Mouse (Mus musculus) thymus, adult 2 months (tissue): Measurements from ENCODE around the gene Arfip2. TPM values are rescaled to one million over a fixed set of nuclear protein-coding genes. Genes with fewer than 3 reads are reported as not detected.

Source experiments
- DNase-seq: peaks from one replicate; pipeline ENCODE4 v3.0.0; 2021
- H3K27ac ChIP-seq: fragments of 200-500 bp; 2 replicates; pipeline ENCODE4 v1.5.1; 2012; ENCODE audit warnings: low read length, control low read depth; ENCODE audit not compliant: control insufficient read depth, insufficient read depth
- H3K27me3 ChIP-seq: fragments of 200-500 bp; 2 replicates; pipeline ENCODE4 v1.6.1; 2012; ENCODE audit warnings: mild to moderate bottlenecking, low read length, moderate library complexity, mixed read lengths; ENCODE audit not compliant: control insufficient read depth, insufficient read depth
- H3K36me3 ChIP-seq: fragments of 200-500 bp; 2 replicates; pipeline ENCODE4 v1.6.1; 2012; ENCODE audit warnings: mild to moderate bottlenecking, low read length, moderate library complexity; ENCODE audit not compliant: control insufficient read depth, insufficient read depth
- H3K4me1 ChIP-seq: fragments of 200-500 bp; replicated peaks from 2 replicates; pipeline ENCODE4 v1.6.1; 2012; ENCODE audit warnings: low read length; ENCODE audit not compliant: control insufficient read depth, insufficient read depth
- H3K4me3 ChIP-seq: fragments of 200-500 bp; 2 replicates; pipeline ENCODE4 v1.5.1; 2012; ENCODE audit warnings: mild to moderate bottlenecking, low read length, control low read depth, moderate library complexity; ENCODE audit not compliant: control insufficient read depth, insufficient read depth
- CTCF ChIP-seq: fragments of 200-500 bp; IDR thresholded peaks from 2 replicates; pipeline ENCODE4 v1.5.1; 2012; ENCODE audit warnings: mild to moderate bottlenecking, control low read depth, low read length, moderate library complexity, borderline replicate concordance; ENCODE audit not compliant: control insufficient read depth, poor library complexity, insufficient read depth; ENCODE audit errors: extremely low read depth
- POLR2A ChIP-seq: fragments of 200-500 bp; IDR thresholded peaks from 2 replicates; pipeline ENCODE4 v1.6.1; 2012; ENCODE audit warnings: mild to moderate bottlenecking, low read length, control low read depth, moderate library complexity; ENCODE audit not compliant: control insufficient read depth, poor library complexity, insufficient read depth; ENCODE audit errors: extremely low read depth
- WGBS: fragments of 180-500 bp; shearing (Covaris S2); methylation state at CpG from one replicate; pipeline ENCODE4 v1.1.7; 2018; 5-methylcytosine and 5-hydroxymethylcytosine counted together
- polyA plus RNA-seq: library from polyadenylated mRNA; depleted of rRNA; stranded (reverse); fragments of >200 nt; gene quantifications from 2 replicates; pipeline ENCODE4 v1.2.3, GENCODE M21; 2012

The Arfip2 gene
- polyA plus RNA-seq, 1 experiment: 53.6 TPM

DNA sequence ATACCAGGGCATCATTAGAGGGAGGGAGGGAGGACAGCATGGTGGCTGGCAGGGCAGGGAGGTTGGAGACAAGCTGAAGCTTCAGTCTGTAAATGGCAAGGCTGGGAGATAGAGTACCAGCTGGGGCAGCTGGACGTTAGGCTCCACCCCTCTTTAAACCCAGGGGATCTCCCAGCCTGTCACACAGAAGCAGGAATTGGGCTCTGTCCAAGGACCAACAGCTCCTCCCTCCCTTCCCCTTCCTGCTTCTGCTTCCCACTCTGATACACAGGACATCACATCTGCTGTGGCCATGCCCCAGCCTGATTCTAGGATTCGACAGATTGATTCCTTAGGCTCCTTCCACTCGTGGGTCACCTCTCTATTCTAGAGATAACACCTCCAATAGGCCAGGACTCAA, 11.6 kb downstream of the Arfip2 start:
- 39% methylated on average over 3 of the region's 3 CpGs for WGBS
- TF ChIP-seq CTCF (no peak), POLR2A (no peak)

DNA sequence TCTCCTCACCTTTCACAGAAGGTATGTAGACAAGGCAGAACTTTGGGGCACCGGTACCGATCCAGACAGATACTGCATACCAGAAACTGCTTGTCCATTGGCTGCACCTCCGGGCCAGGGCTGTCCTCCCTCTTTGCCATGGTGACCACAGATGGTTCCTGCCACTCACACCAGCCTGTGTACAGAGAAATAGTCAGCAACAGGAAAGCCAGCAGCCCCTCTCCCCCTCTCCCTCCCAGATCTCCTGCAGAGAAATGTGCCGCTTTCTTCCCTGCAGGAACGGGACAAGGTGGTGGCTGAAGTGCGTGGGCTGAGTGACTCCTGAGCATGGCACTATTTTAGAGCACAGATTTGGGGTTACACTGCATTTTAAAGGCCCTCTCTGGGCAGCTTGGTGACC, 14.8 kb downstream of the Arfip2 start:
- no peaks in the 10 kb centered on the region for H3K27me3 ChIP-seq
- WGBS: 93% methylated on average over 6 of the region's 6 CpGs
- DNase-seq: no peak
- no peak overlapping the region for H3K27ac ChIP-seq
- no peak for TF ChIP-seq CTCF
- no peaks in the 10 kb centered on the region for H3K36me3 ChIP-seq
- no peaks in the 10 kb centered on the region for H3K4me1 ChIP-seq
- no peak overlapping the region for H3K4me3 ChIP-seq

More for the DNA sequence above, 11.6 kb downstream of the Arfip2 start:
- Histone ChIP-seq H3K4me1 (0 out of 2 replicates have a peak, but pooled peaks cover 1% of the 10 kb centered on the region), H3K36me3 (no peaks in the 10 kb centered on the region), H3K27ac (no peak overlapping the region), H3K4me3 (no peak overlapping the region), H3K27me3 (no peaks in the 10 kb centered on the region; the same call in 1 of the 2 replicates)
- no peak for DNase-seq

DNA sequence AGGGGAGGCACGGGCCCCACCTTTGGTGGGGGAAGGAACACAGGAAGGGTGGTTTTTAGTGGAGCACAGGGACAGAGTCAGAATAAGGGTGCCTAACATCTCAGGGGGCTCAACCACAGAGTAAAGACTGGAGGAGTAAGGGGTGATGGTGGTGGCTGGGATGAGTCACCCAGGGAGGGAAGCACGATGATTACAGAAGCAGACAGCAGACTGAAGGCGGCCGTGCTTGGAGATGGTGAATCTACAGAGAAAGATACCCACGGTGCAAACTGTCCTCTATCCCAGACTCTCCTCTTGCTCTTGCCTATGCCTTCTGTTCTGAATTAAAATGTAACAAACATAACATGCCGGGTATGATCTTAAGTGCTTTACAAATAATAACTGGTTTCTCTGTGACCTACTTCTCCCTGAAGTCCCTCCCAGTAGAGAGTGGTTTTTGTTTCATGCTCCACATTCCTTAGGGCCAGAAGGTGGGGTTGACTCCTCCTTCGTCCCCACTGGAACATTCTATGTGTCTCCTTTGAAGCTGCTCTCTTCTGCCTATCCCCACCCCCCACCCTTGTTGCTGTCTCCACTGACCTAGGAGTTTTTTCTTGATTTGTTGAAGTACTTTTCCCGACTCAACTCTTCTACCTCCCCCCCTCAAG, 18.4 kb downstream of the Arfip2 start:
- no peak for DNase-seq
- no peak overlapping the region for H3K4me3 ChIP-seq
- TF ChIP-seq CTCF (no peak), POLR2A (no peak)
- H3K4me1 ChIP-seq: no peaks in the 10 kb centered on the region
- H3K27me3 ChIP-seq: no peaks in the 10 kb centered on the region
- H3K36me3 ChIP-seq: no peaks in the 10 kb centered on the region
- WGBS: 91% methylated on average over 8 of the region's 8 CpGs
- H3K27ac ChIP-seq: no peak overlapping the region

DNA sequence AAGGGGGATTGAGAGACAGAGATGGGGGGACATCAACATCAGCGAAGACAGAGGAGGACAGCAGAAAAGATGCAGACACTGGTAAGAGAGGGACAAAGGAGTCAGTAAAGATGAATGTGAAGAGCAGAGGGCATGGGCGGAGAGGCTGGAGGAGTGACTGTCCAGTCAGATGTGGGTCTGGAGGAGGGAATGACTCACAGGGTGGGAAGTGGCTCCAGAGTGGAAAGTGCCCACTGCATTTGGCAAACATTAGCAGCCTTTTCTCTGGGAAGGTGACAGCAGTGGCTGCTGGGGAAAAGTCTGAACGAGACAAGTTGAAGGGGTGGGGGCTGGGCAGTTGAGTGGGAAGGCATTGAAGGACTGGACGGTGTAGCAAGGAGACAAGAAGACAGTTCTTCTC, 19.2 kb downstream of the Arfip2 start:
- H3K27ac ChIP-seq: no peak overlapping the region
- H3K4me1 ChIP-seq: no peaks in the 10 kb centered on the region
- no peaks in the 10 kb centered on the region for H3K36me3 ChIP-seq
- DNase-seq: no peak
- no peak for TF ChIP-seq POLR2A
- TF ChIP-seq CTCF: no peak
- H3K4me3 ChIP-seq: no peak overlapping the region
- 93% methylated on average over 4 of the region's 4 CpGs for WGBS
- no peaks in the 10 kb centered on the region for H3K27me3 ChIP-seq

DNA sequence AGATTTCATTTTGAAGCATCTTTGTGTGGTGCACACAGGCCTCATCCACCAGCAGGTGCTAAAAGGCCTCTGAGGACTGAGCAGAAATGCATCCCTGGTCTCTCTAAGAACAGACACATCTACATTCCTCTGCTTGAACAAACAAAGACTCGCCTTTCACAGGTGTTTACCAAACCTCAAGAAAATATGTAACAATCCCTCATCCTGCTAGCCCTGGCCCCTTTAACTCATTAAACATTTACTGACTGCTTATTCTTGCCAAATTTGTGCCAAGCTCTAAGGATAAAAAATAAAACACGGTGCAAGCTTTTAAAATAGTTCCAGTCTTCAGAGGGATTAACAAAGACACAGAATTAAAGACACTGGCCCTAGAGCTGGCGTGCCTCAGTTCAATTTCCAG, 20.5 kb downstream of the Arfip2 start:
- no peaks in the 10 kb centered on the region for H3K4me1 ChIP-seq
- TF ChIP-seq POLR2A (no peak), CTCF (no peak)
- no peaks in the 10 kb centered on the region for H3K36me3 ChIP-seq
- H3K27me3 ChIP-seq: no peaks in the 10 kb centered on the region
- no peak overlapping the region for H3K4me3 ChIP-seq
- no peak for DNase-seq
- WGBS: 94% methylated on average over 3 of the region's 3 CpGs
- H3K27ac ChIP-seq: no peak overlapping the region

DNA sequence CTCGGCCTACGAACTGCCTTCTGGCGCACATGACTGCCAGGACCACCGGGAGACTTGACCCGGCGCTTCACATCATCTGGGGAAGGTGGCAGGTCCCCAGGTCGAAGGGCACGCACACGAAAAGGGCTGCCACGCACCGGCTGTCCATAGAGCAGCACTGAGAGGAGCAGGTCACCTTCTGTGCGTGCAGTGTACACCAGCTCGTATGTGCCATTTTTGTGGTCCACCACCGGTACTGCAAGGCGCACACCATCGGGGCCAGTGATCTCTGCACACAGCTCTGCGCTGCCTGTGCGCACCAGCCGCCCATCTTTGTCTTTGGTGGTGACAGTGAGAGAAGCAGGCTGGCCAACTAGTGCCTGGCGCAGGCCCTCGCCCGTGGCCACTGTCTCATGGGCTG, 22.4 kb downstream of the Arfip2 start:
- Histone ChIP-seq H3K27ac (no peak overlapping the region), H3K4me3 (no peak overlapping the region), H3K36me3 (no peaks in the 10 kb centered on the region), H3K27me3 (no peaks in the 10 kb centered on the region), H3K4me1 (0 out of 2 replicates have a peak, but pooled peaks cover 2% of the 10 kb centered on the region)
- 98% methylated on average over 22 of the region's 22 CpGs for WGBS
- TF ChIP-seq CTCF (no peak), POLR2A (no peak)
- DNase-seq: no peak

DNA sequence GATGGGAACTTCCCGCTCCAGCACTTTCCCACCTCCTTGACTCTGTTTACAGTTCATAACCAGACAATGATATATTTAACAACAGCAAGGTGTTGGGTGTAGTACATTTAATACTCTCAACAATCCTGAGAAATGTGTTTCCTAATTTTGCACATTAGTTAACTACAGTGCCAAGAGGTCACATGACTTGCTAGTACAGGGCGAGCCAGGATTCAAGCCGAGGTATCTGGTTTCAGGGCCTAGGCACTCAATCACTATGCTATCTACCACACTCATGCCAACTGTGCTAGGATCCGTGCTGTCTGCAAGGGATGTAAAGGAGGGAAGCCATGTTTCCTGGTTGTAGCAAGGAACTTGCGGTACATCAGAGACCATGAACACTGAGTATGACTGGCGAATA, 23.7 kb downstream of the Arfip2 start:
- Histone ChIP-seq H3K4me3 (no peak overlapping the region), H3K36me3 (no peaks in the 10 kb centered on the region), H3K27ac (no peak overlapping the region), H3K27me3 (no peaks in the 10 kb centered on the region), H3K4me1 (0 out of 2 replicates have a peak, but pooled peaks cover 2% of the 10 kb centered on the region)
- no peak for DNase-seq
- WGBS: 97% methylated on average over 6 of the region's 6 CpGs
- TF ChIP-seq POLR2A (no peak), CTCF (no peak)
